Comparison of ENCODE assay signal across 8 mouse cellular contexts in genomic region chr11:3292711-3293249, GRCm38 (mm10). TPM values are rescaled to one million over a fixed set of nuclear protein-coding genes. Genes with fewer than 3 reads are reported as not detected.
A peak's percentile ranks its signal among the peaks of the same experiment; 100 is the strongest.
DNase-seq lines count a peak whose midpoint lies in the region; ATAC-seq and TF ChIP-seq lines count a peak whose summit lies in the region.

No protein-coding gene starts in this region.

- WGBS in forebrain, embryonic 10.5 days: 0% methylated on average over 8 of the region's 8 CpGs
- WGBS in intestine, embryonic 16.5 days: 4% methylated on average over 8 of the region's 8 CpGs
- WGBS in lung, embryonic 14.5 days: under 1% methylated on average over 8 of the region's 8 CpGs
- WGBS in small intestine, adult 2 months: 16% methylated on average over 8 of the region's 8 CpGs

- peak overlapping the region; percentile 72 for H3K9ac ChIP-seq in CH12.LX (ENCODE audit: insufficient read depth, low read depth)
- H3K9ac ChIP-seq in intestine, embryonic 16.5 days (ENCODE audit: low read depth, low read length): peak overlapping the region; percentile 99
- peak overlapping the region; percentile 95 for H3K9ac ChIP-seq in lung, embryonic 14.5 days

- no peak overlapping the region for H3K27ac ChIP-seq in CH12.LX (ENCODE audit: insufficient read depth, low read depth)
- H3K27ac ChIP-seq in forebrain, embryonic 10.5 days: peak overlapping the region; percentile 100
- H3K27ac ChIP-seq in intestine, embryonic 16.5 days (ENCODE audit: low read length): peak overlapping the region; percentile 100
- peak overlapping the region; percentile 100 for H3K27ac ChIP-seq in lung, embryonic 14.5 days (ENCODE audit: low read depth)
- H3K27ac ChIP-seq in small intestine, adult 2 months (ENCODE audit: insufficient read depth, low read depth, low read length): no peak overlapping the region

- in situ Hi-C loops in CH12.LX (cut with MboI; ENCODE audit: low pct_ligation_motif_present, low pct_unique_long_range_greater_than_20kb, low sequenced_read_pairs): no loop called here

- H3K4me2 ChIP-seq in CH12.LX (ENCODE audit: insufficient read depth, low read depth, poor library complexity, severe bottlenecking): peak overlapping the region; percentile 96
- H3K4me2 ChIP-seq in intestine, embryonic 16.5 days (ENCODE audit: low read depth, low read length): peak overlapping the region; percentile 98
- H3K4me2 ChIP-seq in lung, embryonic 14.5 days: peak overlapping the region; percentile 100

- no peak for ATAC-seq in intestine, embryonic 16.5 days
- ATAC-seq in lung, embryonic 14.5 days (ENCODE audit: insufficient read depth): peak; percentile 2; the same call in 1 of the 2 replicates
- no peak for ATAC-seq in activated CD4-positive, CD25-positive, alpha-beta regulatory T cell, adult 4 months

- H3K9me3 ChIP-seq in CH12.LX (replicated peaks; ENCODE audit: low read length): no peaks in the 10 kb centered on the region
- H3K9me3 ChIP-seq in forebrain, embryonic 10.5 days: 0 out of 2 replicates have a peak, but pooled peaks cover 6% of the 10 kb centered on the region
- H3K9me3 ChIP-seq in intestine, embryonic 16.5 days (ENCODE audit: control insufficient read depth, low read length): no peaks in the 10 kb centered on the region
- H3K9me3 ChIP-seq in lung, embryonic 14.5 days (ENCODE audit: low read depth, low read length): no peaks in the 10 kb centered on the region

- no peak for TF ChIP-seq POLR2A in CH12.LX (IDR thresholded peaks at IDR 0.05; ENCODE audit: low read depth, low read length)
- no peak for TF ChIP-seq POLR2A in small intestine, adult 2 months (IDR thresholded peaks at IDR 0.05; ENCODE audit: low read depth, low read length)

- no peak for TF ChIP-seq CTCF in CH12.LX (conservative IDR thresholded peaks at IDR 0.05 in 1 of 2, IDR thresholded peaks at IDR 0.05 in 1 of 2; ENCODE audit: low read depth in 2 of 2, low read length in 2 of 2)
- TF ChIP-seq CTCF in lung, embryonic 14.5 days (IDR thresholded peaks at IDR 0.05; ENCODE audit: low read depth): no peak
- TF ChIP-seq CTCF in small intestine, adult 2 months (IDR thresholded peaks at IDR 0.05; ENCODE audit: extremely low read depth, insufficient read length, insufficient replicate concordance, low read depth, low read length): no peak

- peaks cover 31% of the 10 kb centered on the region for H3K79me2 ChIP-seq in CH12.LX (replicated peaks; ENCODE audit: control insufficient read depth, extremely low read depth, insufficient read depth, poor library complexity, severe bottlenecking)

- peak overlapping the region; percentile 79 to 85 (median 84) for H3K4me3 ChIP-seq in CH12.LX (replicated peaks in 1 of 3; ENCODE audit: low read depth in 2 of 3, low read length in 2 of 3, poor library complexity in 1 of 3)
- H3K4me3 ChIP-seq in forebrain, embryonic 10.5 days: peak overlapping the region; percentile 95
- peak overlapping the region; percentile 87 for H3K4me3 ChIP-seq in intestine, embryonic 16.5 days (ENCODE audit: low read length)
- peak overlapping the region; percentile 93 for H3K4me3 ChIP-seq in lung, embryonic 14.5 days (ENCODE audit: low read depth, low read length)
- H3K4me3 ChIP-seq in small intestine, adult 2 months (ENCODE audit: low read depth, low read length): peak overlapping the region; percentile 91

- H3K4me1 ChIP-seq in CH12.LX (ENCODE audit: control insufficient read depth in 1 of 2, insufficient read depth in 2 of 2): peaks cover 0 to 50% of the 10 kb centered on the region in 2 experiments; a peak in 2 of 4 replicates
- peaks cover 66% of the 10 kb centered on the region for H3K4me1 ChIP-seq in forebrain, embryonic 10.5 days
- H3K4me1 ChIP-seq in intestine, embryonic 16.5 days (ENCODE audit: control insufficient read depth, insufficient read depth, low read length): peaks cover 43% of the 10 kb centered on the region
- peaks cover 20% of the 10 kb centered on the region for H3K4me1 ChIP-seq in lung, embryonic 14.5 days (ENCODE audit: insufficient read depth)
- H3K4me1 ChIP-seq in small intestine, adult 2 months (ENCODE audit: control insufficient read depth, insufficient read depth, insufficient read length, low read length): peaks cover 11% of the 10 kb centered on the region

- TF ChIP-seq RAD21 in CH12.LX (IDR thresholded peaks at IDR 0.05; ENCODE audit: low read depth, low read length): no peak

- dilution Hi-C loops in CH12.LX (cut with MboI; ENCODE audit: extremely low pct_ligation_motif_present, extremely low pct_unique_long_range_greater_than_20kb, low sequenced_read_pairs): no loop called here

- H3K36me3 ChIP-seq in CH12.LX (replicated peaks in 1 of 2; ENCODE audit: control insufficient read depth in 1 of 2, insufficient read depth in 1 of 2, low read length in 1 of 2): peaks cover 39 to 47% of the 10 kb centered on the region in 2 experiments
- peaks cover 64% of the 10 kb centered on the region for H3K36me3 ChIP-seq in forebrain, embryonic 10.5 days (replicated peaks)
- peaks cover 23% of the 10 kb centered on the region for H3K36me3 ChIP-seq in intestine, embryonic 16.5 days (ENCODE audit: control insufficient read depth, insufficient read depth, low read length)
- peaks cover 60% of the 10 kb centered on the region for H3K36me3 ChIP-seq in lung, embryonic 14.5 days (ENCODE audit: insufficient read depth)
- peaks cover 6% of the 10 kb centered on the region; the same call in 1 of the 2 replicates for H3K36me3 ChIP-seq in small intestine, adult 2 months (ENCODE audit: control insufficient read depth, insufficient read depth, low read length)

- peak; percentile 26 for DNase-seq in CH12.LX (ENCODE audit: extremely low read depth)
- DNase-seq in Muller cell, postnatal 12 days (ENCODE audit: inconsistent ontology term): peak; percentile 83
- DNase-seq in forebrain, embryonic 10.5 days (ENCODE audit: extremely low spot score, low spot score): peak; percentile 92
- peak; percentile 77 for DNase-seq in lung, embryonic 14.5 days
- no peak for DNase-seq in frontal cortex, postnatal 36 days (ENCODE audit: low spot score in 2 of 2)

- no peak for TF ChIP-seq EP300 in CH12.LX (IDR thresholded peaks at IDR 0.05; ENCODE audit: low read length)

- no peaks in the 10 kb centered on the region for H3K27me3 ChIP-seq in CH12.LX (replicated peaks)
- no peaks in the 10 kb centered on the region for H3K27me3 ChIP-seq in forebrain, embryonic 10.5 days (ENCODE audit: poor library complexity, severe bottlenecking)
- no peaks in the 10 kb centered on the region for H3K27me3 ChIP-seq in intestine, embryonic 16.5 days (replicated peaks; ENCODE audit: control insufficient read depth, insufficient read depth, low read length)
- no peaks in the 10 kb centered on the region for H3K27me3 ChIP-seq in lung, embryonic 14.5 days (ENCODE audit: insufficient read depth, low read length)
- H3K27me3 ChIP-seq in small intestine, adult 2 months (ENCODE audit: control insufficient read depth, insufficient read depth, low read length): no peaks in the 10 kb centered on the region

TF ChIP-seq in CH12.LX, 34 proteins besides CTCF, POLR2A, EP300 and RAD21 (continues in another document):
- TF ChIP-seq CHD1 (IDR thresholded peaks at IDR 0.05; ENCODE audit: low read depth, low read length) (no peak), GABPA (IDR thresholded peaks at IDR 0.05; ENCODE audit: insufficient replicate concordance, low read depth, low read length) (no peak), ZMIZ1 (IDR thresholded peaks at IDR 0.05; ENCODE audit: low read depth, low read length) (no peak), MEF2A (IDR thresholded peaks at IDR 0.05; ENCODE audit: borderline replicate concordance, low read depth, low read length) (no peak), JUN (IDR thresholded peaks at IDR 0.05; ENCODE audit: insufficient read depth, low read depth, low read length) (no peak), POLR2AphosphoS2 (IDR thresholded peaks at IDR 0.05; ENCODE audit: low read depth, low read length) (no peak), MAZ (IDR thresholded peaks at IDR 0.05; ENCODE audit: low read depth, low read length) (no peak), UBTF (IDR thresholded peaks at IDR 0.05; ENCODE audit: low read depth, low read length) (no peak), ZNF384 (IDR thresholded peaks at IDR 0.05; ENCODE audit: low read depth, low read length) (no peak), NRF1 (IDR thresholded peaks at IDR 0.05; ENCODE audit: low read depth, low read length) (no peak), TCF12 (IDR thresholded peaks at IDR 0.05; ENCODE audit: low read depth, low read length) (no peak)

RNA-seq across cellular contexts. Expression of gene Patz1, which starts 4.1 kb away (rescaled TPM):
- total RNA-seq in CH12.LX (2012; rRNA removed) (29.5 and 30.5 TPM in 2 replicates), CH12.LX (2014; rRNA removed) (30.8 and 31.5 TPM in 2 replicates)
- polyA plus RNA-seq in CH12.LX (2012; ENCODE audit: insufficient read length, low read depth): 35.3 and 37.4 TPM in 2 replicates
- polyA plus RNA-seq in forebrain, embryonic 10.5 days (2016; fragmentation: Nextera tagmentation; extraction: Ambion mirVana): 96.7 and 111 TPM in 2 replicates
- polyA plus RNA-seq in intestine, embryonic 16.5 days (2015; fragmentation: Nextera tagmentation; extraction: Ambion mirVana): 20.9 and 22.1 TPM in 2 replicates
- 60.7 and 61.3 TPM in 2 replicates for polyA plus RNA-seq in lung, embryonic 14.5 days (2014; fragmentation: Nextera tagmentation; extraction: Ambion mirVana)
- polyA plus RNA-seq in small intestine, adult 2 months (2012; rRNA removed): 7.8 and 15.1 TPM in 2 replicates
- polyA plus RNA-seq in activated CD4-positive, CD25-positive, alpha-beta regulatory T cell, adult 4 months (2017; shearing (Covaris generic)): 10 to 100 TPM; 13.3 to 15.6 TPM

RNA-seq across cellular contexts. Expression of gene Drg1, which starts 26.6 kb away (rescaled TPM):
- total RNA-seq in CH12.LX (2012; rRNA removed) (158 and 189 TPM in 2 replicates), CH12.LX (2014; rRNA removed) (439 and 480 TPM in 2 replicates)
- 249 and 267 TPM in 2 replicates for polyA plus RNA-seq in CH12.LX (2012; ENCODE audit: insufficient read length, low read depth)
- 335 and 338 TPM in 2 replicates for polyA plus RNA-seq in forebrain, embryonic 10.5 days (2016; fragmentation: Nextera tagmentation; extraction: Ambion mirVana)
- polyA plus RNA-seq in intestine, embryonic 16.5 days (2015; fragmentation: Nextera tagmentation; extraction: Ambion mirVana): 179 and 194 TPM in 2 replicates
- 237 and 245 TPM in 2 replicates for polyA plus RNA-seq in lung, embryonic 14.5 days (2014; fragmentation: Nextera tagmentation; extraction: Ambion mirVana)
- 4.7 and 9.6 TPM in 2 replicates for polyA plus RNA-seq in small intestine, adult 2 months (2012; rRNA removed)
- 100 to 1,000 TPM; 166 to 178 TPM for polyA plus RNA-seq in activated CD4-positive, CD25-positive, alpha-beta regulatory T cell, adult 4 months (2017; shearing (Covaris generic))

RNA-seq across cellular contexts. Expression of gene Pik3ip1, which starts 37.4 kb away (rescaled TPM):
- total RNA-seq in CH12.LX (2012; rRNA removed): 1.3 and 2.6 TPM in 2 replicates
- 0.39 and 0.80 TPM in 2 replicates for total RNA-seq in CH12.LX (2014; rRNA removed)
- polyA plus RNA-seq in CH12.LX (2012; ENCODE audit: insufficient read length, low read depth): 1.3 and 1.9 TPM in 2 replicates
- polyA plus RNA-seq in forebrain, embryonic 10.5 days (2016; fragmentation: Nextera tagmentation; extraction: Ambion mirVana): 5.6 and 6.2 TPM in 2 replicates
- 7.3 and 8.8 TPM in 2 replicates for polyA plus RNA-seq in intestine, embryonic 16.5 days (2015; fragmentation: Nextera tagmentation; extraction: Ambion mirVana)
- polyA plus RNA-seq in lung, embryonic 14.5 days (2014; fragmentation: Nextera tagmentation; extraction: Ambion mirVana): 6.4 and 8.5 TPM in 2 replicates
- polyA plus RNA-seq in small intestine, adult 2 months (2012; rRNA removed): 6.4 and 11.0 TPM in 2 replicates
- polyA plus RNA-seq in activated CD4-positive, CD25-positive, alpha-beta regulatory T cell, adult 4 months (2017; shearing (Covaris generic)): 10 to 100 TPM; 32.9 to 53.5 TPM

Comparison
In these comparisons a context has a peak if more than half of its experiments do, and no peak if none do; other contexts are left out.
1. DNase-seq: peak in CH12.LX (single experiment), Muller cell, postnatal 12 days (single experiment), forebrain, embryonic 10.5 days (single experiment) and lung, embryonic 14.5 days (single experiment); none in frontal cortex, postnatal 36 days (0 of 2).
2. H3K27ac ChIP-seq: peak in forebrain, embryonic 10.5 days (single experiment), intestine, embryonic 16.5 days (single experiment) and lung, embryonic 14.5 days (single experiment); none in CH12.LX (single experiment) and small intestine, adult 2 months (single experiment).
3. RNA of gene Drg1, which starts 26.6 kb away (polyA plus RNA-seq): 335 to 338 TPM in forebrain, embryonic 10.5 days, 249 to 267 TPM in CH12.LX, 237 to 245 TPM in lung, embryonic 14.5 days, 179 to 194 TPM in intestine, embryonic 16.5 days and 166 to 178 TPM in activated CD4-positive, CD25-positive, alpha-beta regulatory T cell, adult 4 months; 4.7 to 9.6 TPM in small intestine, adult 2 months; every median in the first group is over 10 times any median in the second.
4. Peak in every context shown above with its lines, with median percentiles within 50 percentile points of each other: H3K4me2 ChIP-seq, H3K4me3 ChIP-seq and H3K9ac ChIP-seq.